Mouse (Mus musculus) lung, embryonic 16.5 days (tissue): ENCODE measurements at regions not wholly inside any gene's neighbourhood (a gene's known extent, or its start where the extent isn't known, plus 50 kb on each side); places are given as distances from the start of the nearest gene placed in this dataset.
A peak's percentile ranks its signal among the peaks of the same experiment; 100 is the strongest.

ENCODE experiments used
- ATAC-seq: fragments of 200-750 bp; cut with Nextera tagmentation; 2 replicates; pipeline ENCODE4 v1.8.0; 2017; ENCODE audit warnings: low read depth, mild to moderate bottlenecking, moderate library complexity
- H3K27ac ChIP-seq: fragments of 300-500 bp; sonication (generic); 2 replicates; pipeline ENCODE4 v1.5.1; 2014; ENCODE audit warnings: mild to moderate bottlenecking, control low read depth, low read length
- H3K27me3 ChIP-seq: fragments of 300-500 bp; sonication (generic); 2 replicates; pipeline ENCODE4 v1.6.1; 2014; ENCODE audit warnings: low read depth, low read length, mixed read lengths; ENCODE audit not compliant: control insufficient read depth, insufficient read depth
- H3K36me3 ChIP-seq: fragments of 300-500 bp; sonication (generic); 2 replicates; pipeline ENCODE4 v1.6.1; 2014; ENCODE audit warnings: low read length; ENCODE audit not compliant: control insufficient read depth, insufficient read depth
- H3K4me1 ChIP-seq: fragments of 300-500 bp; sonication (generic); replicated peaks from 2 replicates; pipeline ENCODE4 v1.6.1; 2014; ENCODE audit warnings: low read length, mixed read lengths; ENCODE audit not compliant: control insufficient read depth, insufficient read depth
- H3K4me2 ChIP-seq: fragments of 300-500 bp; sonication (generic); 2 replicates; pipeline ENCODE4 v1.6.1; 2014; ENCODE audit warnings: low read depth, low read length, control low read depth
- H3K4me3 ChIP-seq: fragments of 300-500 bp; sonication (generic); 2 replicates; pipeline ENCODE4 v1.5.1; 2014; ENCODE audit warnings: mild to moderate bottlenecking, low read length, control low read depth
- H3K9ac ChIP-seq: fragments of 300-500 bp; sonication (generic); 2 replicates; pipeline ENCODE4 v1.6.1; 2014; ENCODE audit warnings: low read length, control low read depth
- H3K9me3 ChIP-seq: fragments of 300-500 bp; sonication (generic); 2 replicates; pipeline ENCODE4 v1.6.1; 2016; ENCODE audit warnings: low read length; ENCODE audit not compliant: control insufficient read depth
- WGBS: fragments of 180-500 bp; shearing (Covaris S2); extraction: QIAGEN DNeasy Blood & Tissue Kit; methylation state at CpG from one replicate; pipeline ENCODE4 v1.1.7; 2014; 5-methylcytosine and 5-hydroxymethylcytosine counted together

DNA sequence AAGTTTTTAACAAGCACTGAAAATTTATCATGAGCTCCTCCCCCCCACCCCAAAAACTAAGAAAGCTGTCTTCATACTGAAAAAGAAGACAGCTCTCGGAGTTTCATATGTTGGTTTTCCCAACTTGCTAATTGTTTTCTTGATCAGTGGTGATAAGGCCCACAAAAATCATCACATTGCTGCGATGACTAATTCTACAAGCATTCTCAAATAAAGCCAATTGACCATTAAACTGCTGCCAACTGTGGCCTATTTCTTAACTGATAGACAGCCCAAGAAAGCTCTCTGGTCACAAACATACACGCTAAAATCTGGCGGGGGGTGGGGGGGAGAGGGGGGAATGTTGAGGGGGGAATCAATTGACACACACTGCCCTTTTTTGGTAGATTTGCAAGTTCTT is 345.0 kb upstream of the Acvr2a start:
- Histone ChIP-seq H3K4me3 (no peak overlapping the region), H3K4me1 (no peaks in the 10 kb centered on the region), H3K9ac (no peak overlapping the region), H3K9me3 (no peaks in the 10 kb centered on the region), H3K36me3 (no peaks in the 10 kb centered on the region), H3K27ac (no peak overlapping the region), H3K27me3 (no peaks in the 10 kb centered on the region), H3K4me2 (no peak overlapping the region)
- ATAC-seq = no peak
- 85% methylated on average over 4 of the region's 4 CpGs for WGBS

GRCm38 (mm10) chr2:48469357-48469756 is 344.6 kb upstream of the Acvr2a start:
- Histone ChIP-seq H3K9me3 (no peaks in the 10 kb centered on the region), H3K27ac (no peak overlapping the region), H3K36me3 (no peaks in the 10 kb centered on the region), H3K9ac (no peak overlapping the region), H3K4me3 (no peak overlapping the region), H3K4me1 (no peaks in the 10 kb centered on the region), H3K4me2 (no peak overlapping the region), H3K27me3 (no peaks in the 10 kb centered on the region)
- no peak for ATAC-seq
- WGBS = 84% methylated on average over 4 of the region's 4 CpGs

DNA sequence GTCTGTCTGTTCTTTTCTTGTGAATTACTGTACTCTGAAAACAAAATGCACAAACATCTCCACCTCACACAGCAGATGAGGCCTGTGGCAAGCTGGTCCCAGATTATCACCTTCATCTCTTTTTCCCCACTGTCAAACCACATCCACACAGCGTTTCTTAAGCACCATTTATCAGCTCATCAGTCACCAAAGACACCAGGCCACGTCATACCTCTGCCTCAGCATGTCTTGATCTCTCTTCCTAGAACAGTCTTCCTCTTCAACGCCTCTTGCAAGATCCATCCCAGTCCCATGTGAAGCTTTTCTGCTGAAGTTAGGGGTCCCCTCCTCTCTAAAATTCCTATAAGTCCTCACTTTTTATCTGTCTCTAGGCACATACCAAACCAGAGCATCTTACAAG is 340.8 kb upstream of the Acvr2a start:
- 45% methylated on average over 3 of the region's 3 CpGs for WGBS
- no peaks in the 10 kb centered on the region for H3K36me3 ChIP-seq
- no peak for ATAC-seq
- no peak overlapping the region for H3K4me2 ChIP-seq
- H3K9me3 ChIP-seq = no peaks in the 10 kb centered on the region
- H3K27ac ChIP-seq = no peak overlapping the region
- H3K9ac ChIP-seq = no peak overlapping the region
- no peak overlapping the region for H3K4me3 ChIP-seq
- no peaks in the 10 kb centered on the region for H3K27me3 ChIP-seq
- H3K4me1 ChIP-seq = no peaks in the 10 kb centered on the region

GRCm38 (mm10) chr2:48474642-48475041 is 339.3 kb upstream of the Acvr2a start:
- no peak for ATAC-seq
- Histone ChIP-seq H3K4me1 (no peaks in the 10 kb centered on the region), H3K4me3 (no peak overlapping the region), H3K27ac (no peak overlapping the region), H3K9me3 (no peaks in the 10 kb centered on the region), H3K27me3 (no peaks in the 10 kb centered on the region), H3K4me2 (no peak overlapping the region), H3K36me3 (no peaks in the 10 kb centered on the region), H3K9ac (no peak overlapping the region)
- 82% methylated on average over 4 of the region's 4 CpGs for WGBS

- Histone ChIP-seq H3K27ac (no peak overlapping the region), H3K9me3 (no peaks in the 10 kb centered on the region), H3K4me2 (no peak overlapping the region), H3K36me3 (no peaks in the 10 kb centered on the region), H3K9ac (no peak overlapping the region), H3K4me3 (no peak overlapping the region), H3K27me3 (no peaks in the 10 kb centered on the region), H3K4me1 (no peaks in the 10 kb centered on the region)
- ATAC-seq = no peak
- 56% methylated on average over 3 of the region's 3 CpGs for WGBS
Observed at GRCm38 (mm10) chr2:48476777-48477176, 337.1 kb upstream of the Acvr2a start.

- Histone ChIP-seq H3K9ac (no peak overlapping the region), H3K4me3 (no peak overlapping the region), H3K27ac (no peak overlapping the region), H3K27me3 (no peaks in the 10 kb centered on the region), H3K36me3 (no peaks in the 10 kb centered on the region), H3K4me2 (no peak overlapping the region), H3K9me3 (no peaks in the 10 kb centered on the region), H3K4me1 (no peaks in the 10 kb centered on the region)
- WGBS = 80% methylated on average over 2 of the region's 2 CpGs
- ATAC-seq = no peak
Observed at GRCm38 (mm10) chr2:48477336-48477735, 336.6 kb upstream of the Acvr2a start.

- Histone ChIP-seq H3K9ac (no peak overlapping the region), H3K27ac (no peak overlapping the region), H3K9me3 (no peaks in the 10 kb centered on the region), H3K36me3 (no peaks in the 10 kb centered on the region), H3K27me3 (no peaks in the 10 kb centered on the region), H3K4me3 (no peak overlapping the region), H3K4me2 (no peak overlapping the region), H3K4me1 (no peaks in the 10 kb centered on the region)
- ATAC-seq = no peak
- 82% methylated on average over 1 of the region's 1 CpGs for WGBS
Observed at GRCm38 (mm10) chr2:48479601-48480000, 334.3 kb upstream of the Acvr2a start.

- no peaks in the 10 kb centered on the region for H3K36me3 ChIP-seq
- H3K4me3 ChIP-seq = no peak overlapping the region
- 72% methylated on average over 9 of the region's 9 CpGs for WGBS
- no peaks in the 10 kb centered on the region for H3K9me3 ChIP-seq
- H3K27me3 ChIP-seq = no peaks in the 10 kb centered on the region
- no peak overlapping the region for H3K9ac ChIP-seq
- no peaks in the 10 kb centered on the region for H3K4me1 ChIP-seq
- peak; percentile 45; the same call in 1 of the 2 replicates for ATAC-seq
- H3K4me2 ChIP-seq = no peak overlapping the region
- no peak overlapping the region for H3K27ac ChIP-seq
Observed at GRCm38 (mm10) chr2:48480428-48481191, 333.3 kb upstream of the Acvr2a start.

DNA sequence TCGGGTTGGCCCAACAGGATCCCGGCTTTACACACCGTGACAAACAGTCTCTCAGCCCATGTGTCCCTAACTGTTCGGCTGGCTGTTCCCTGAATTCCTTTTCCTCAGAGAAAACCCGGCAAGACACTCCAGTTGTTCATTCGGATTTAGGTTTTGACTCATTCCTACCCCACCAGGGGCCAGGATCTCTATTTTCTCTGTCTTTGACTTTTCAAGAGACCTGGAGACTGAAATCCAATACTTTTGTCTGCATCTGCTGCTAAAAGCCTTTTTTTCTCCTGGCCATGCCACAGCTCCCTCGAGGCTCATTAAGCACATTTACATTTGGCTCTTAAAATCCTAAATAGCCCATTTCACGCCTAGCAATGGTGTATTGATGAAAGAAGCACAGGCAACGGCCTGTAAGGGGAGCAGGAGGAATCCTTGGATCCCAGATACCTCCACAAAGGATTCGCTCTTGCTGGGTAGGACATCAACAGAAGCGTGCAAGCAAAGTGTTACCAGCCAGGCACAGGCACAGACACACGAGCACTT is 332.6 kb upstream of the Acvr2a start:
- 65% methylated on average over 12 of the region's 12 CpGs for WGBS
- Histone ChIP-seq H3K4me2 (no peak overlapping the region), H3K27ac (no peak overlapping the region), H3K36me3 (no peaks in the 10 kb centered on the region), H3K9ac (no peak overlapping the region), H3K27me3 (no peaks in the 10 kb centered on the region), H3K4me1 (no peaks in the 10 kb centered on the region), H3K4me3 (no peak overlapping the region), H3K9me3 (no peaks in the 10 kb centered on the region)
- no peak for ATAC-seq
